Mouse (Mus musculus) urinary bladder, adult 2 months (tissue): ENCODE data around the gene Olfr1369-ps1. TPM values are rescaled to one million over a fixed set of nuclear protein-coding genes. Genes with fewer than 3 reads are reported as not detected.
A peak's percentile ranks its signal among the peaks of the same experiment; 100 is the strongest.
"Not testable (repeated sequence)": the region's sequence is repeated elsewhere in the genome, so short reads cannot be mapped to it uniquely, and the experiment has no call there.

Experiments used
- DNase-seq: peaks from one replicate; pipeline ENCODE4 v3.0.0; 2022; ENCODE audit warnings: low spot score
- polyA plus RNA-seq: library from polyadenylated mRNA; depleted of rRNA; stranded (reverse); fragments of >200 nt; gene quantifications from 2 replicates; pipeline ENCODE4 v1.2.3, GENCODE M21; 2012; rRNA removed

The Olfr1369-ps1 gene
- polyA plus RNA-seq = not detected in 2 replicates

GRCm38 (mm10) chr13:21111183-21111582 lies at the start of gene Olfr1369-ps1:
TSS of gene Olfr1369-ps1 (plus strand) at chr13:21111483.
- DNase-seq = not testable (repeated sequence)

- no peak for DNase-seq
Observed at GRCm38 (mm10) chr13:21066021-21066420, 45.3 kb upstream of the Olfr1369-ps1 start.

GRCm38 (mm10) chr13:21074847-21075246 lies 36.4 kb upstream of the Olfr1369-ps1 start, which contains the start of gene Olfr1370:
TSS of gene Olfr1370 (minus strand) at chr13:21074947.
- DNase-seq = no peak

- DNase-seq = no peak
Observed at GRCm38 (mm10) chr13:21082686-21083085, 28.6 kb upstream of the Olfr1369-ps1 start.

GRCm38 (mm10) chr13:21109759-21110158 lies 1.5 kb upstream of the Olfr1369-ps1 start:
- no peak for DNase-seq

- DNase-seq = no peak
Observed at GRCm38 (mm10) chr13:21110441-21110840, 842 bp upstream of the Olfr1369-ps1 start.

GRCm38 (mm10) chr13:21114121-21114520 lies 2.8 kb downstream of the Olfr1369-ps1 start:
- no peak for DNase-seq

GRCm38 (mm10) chr13:21129339-21129738 lies 18.1 kb downstream of the Olfr1369-ps1 start, which contains the start of gene Olfr263:
TSS of gene Olfr263 (plus strand) at chr13:21129639.
- DNase-seq = not testable (repeated sequence)

GRCm38 (mm10) chr13:21142421-21142820 lies 31.1 kb downstream of the Olfr1369-ps1 start:
- DNase-seq = no peak

GRCm38 (mm10) chr13:21145767-21146166 lies 34.5 kb downstream of the Olfr1369-ps1 start, which contains the start of gene Olfr1368:
TSS of gene Olfr1368 (minus strand) at chr13:21145867.
- DNase-seq = no peak

- DNase-seq = no peak
Observed at GRCm38 (mm10) chr13:21155888-21156287, 44.6 kb downstream of the Olfr1369-ps1 start.

GRCm38 (mm10) chr13:21158071-21158470 lies 46.8 kb downstream of the Olfr1369-ps1 start:
- no peak for DNase-seq

- DNase-seq = no peak
Observed at GRCm38 (mm10) chr13:21158785-21159474, 47.6 kb downstream of the Olfr1369-ps1 start.

- DNase-seq = no peak
Observed at GRCm38 (mm10) chr13:21159475-21159819, 48.2 kb downstream of the Olfr1369-ps1 start.

GRCm38 (mm10) chr13:21160041-21160511 lies 48.8 kb downstream of the Olfr1369-ps1 start:
- DNase-seq = no peak

GRCm38 (mm10) chr13:21160657-21161590 lies 49.6 kb downstream of the Olfr1369-ps1 start:
- peak; percentile 98 for DNase-seq

- DNase-seq = no peak
Observed at GRCm38 (mm10) chr13:21161591-21161990, 50.3 kb downstream of the Olfr1369-ps1 start.

GRCm38 (mm10) chr13:21162591-21162990 lies 51.3 kb downstream of the Olfr1369-ps1 start:
- DNase-seq = no peak

GRCm38 (mm10) chr13:21166936-21167909 lies 55.9 kb downstream of the Olfr1369-ps1 start:
- DNase-seq = no peak

- DNase-seq = no peak
Observed at GRCm38 (mm10) chr13:21167910-21168300, 56.6 kb downstream of the Olfr1369-ps1 start.

GRCm38 (mm10) chr13:21168371-21169011 lies 57.2 kb downstream of the Olfr1369-ps1 start:
- no peak for DNase-seq
